Mouse (Mus musculus): ENCODE measurements around the gene Tmem156. TPM values are rescaled to one million over a fixed set of nuclear protein-coding genes. Genes with fewer than 3 reads are reported as not detected.

Tmem156 gene
- total RNA-seq, 2 experiments from 2014 or later: 30.6 to 38.0 TPM

DNA sequence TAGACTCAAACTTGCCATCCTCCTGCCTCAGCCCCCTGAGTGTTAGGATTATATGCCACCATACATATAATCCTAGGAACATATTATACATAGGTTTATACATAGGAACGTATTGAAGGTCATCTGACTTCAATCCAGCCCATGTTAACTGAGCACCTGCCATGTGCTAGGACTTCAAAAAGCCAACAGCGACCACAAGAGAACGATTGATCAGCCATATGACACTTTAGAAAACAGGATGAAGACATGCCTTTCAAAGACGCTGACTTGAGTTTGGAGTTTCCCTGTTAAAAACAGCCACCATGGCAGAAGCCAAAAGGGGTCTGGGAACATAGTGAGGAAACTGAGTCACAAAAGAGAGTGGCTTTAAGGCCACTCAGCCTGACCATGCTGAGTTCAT lies 86.7 kb downstream of the Tmem156 start:
- ATAC-seq (replicated peaks; ENCODE audit: poor library complexity): no peak

Other genes with a start within 250 kb of the Tmem156 start
- gene Tlr1, start 158.6 kb downstream of the Tmem156 start, total RNA-seq (2015): 7.3 and 7.5 TPM in 2 replicates
- gene Tlr1, start 158.6 kb downstream of the Tmem156 start, total RNA-seq (2017): 2.6 and 3.8 TPM in 2 replicates
- gene Tlr6, start 132.0 kb downstream of the Tmem156 start, total RNA-seq (2015): 4.5 and 4.8 TPM in 2 replicates
- 3.0 and 3.7 TPM in 2 replicates for gene Tlr6, start 132.0 kb downstream of the Tmem156 start, total RNA-seq (2017)
- gene Fam114a1, start 122.1 kb downstream of the Tmem156 start, total RNA-seq (2015): 5.6 and 7.1 TPM in 2 replicates
- 5.2 and 7.4 TPM in 2 replicates for gene Fam114a1, start 122.1 kb downstream of the Tmem156 start, total RNA-seq (2017)
- 84.6 and 87.6 TPM in 2 replicates for gene Klhl5, start 15.4 kb upstream of the Tmem156 start, total RNA-seq (2015)
- gene Klhl5, start 15.4 kb upstream of the Tmem156 start, total RNA-seq (2017): 49.1 and 58.1 TPM in 2 replicates
- 1.4 and 1.8 TPM in 2 replicates for gene Wdr19, start 107.6 kb upstream of the Tmem156 start, total RNA-seq (2015)
- gene Wdr19, start 107.6 kb upstream of the Tmem156 start, total RNA-seq (2017): 1.7 and 5.0 TPM in 2 replicates
- gene Rfc1, start 243.5 kb upstream of the Tmem156 start, total RNA-seq (2015): 64.9 and 65.7 TPM in 2 replicates
- gene Rfc1, start 243.5 kb upstream of the Tmem156 start, total RNA-seq (2017): 88.2 and 140 TPM in 2 replicates